Mouse (Mus musculus) liver, embryonic 12.5 days (tissue): ENCODE data around the gene Ccn1. TPM values are rescaled to one million over a fixed set of nuclear protein-coding genes. Genes with fewer than 3 reads are reported as not detected.
A peak's percentile ranks its signal among the peaks of the same experiment; 100 is the strongest.

Experiments used
- ATAC-seq: fragments of 200-750 bp; cut with Nextera tagmentation; 2 replicates; pipeline ENCODE4 v1.8.0; 2017; ENCODE audit warnings: moderate number of reproducible peaks, mild to moderate bottlenecking, moderate library complexity
- H3K27ac ChIP-seq: fragments of 300-500 bp; sonication (generic); 2 replicates; pipeline ENCODE4 v1.5.1; 2016; ENCODE audit warnings: mild to moderate bottlenecking
- H3K27me3 ChIP-seq: fragments of 300-500 bp; sonication (generic); replicated peaks from 2 replicates; pipeline ENCODE4 v1.6.1; 2016; ENCODE audit warnings: mild to moderate bottlenecking, moderate library complexity
- H3K36me3 ChIP-seq: fragments of 300-500 bp; sonication (generic); 2 replicates; pipeline ENCODE4 v1.6.1; 2016; ENCODE audit warnings: mild to moderate bottlenecking, moderate library complexity
- H3K4me1 ChIP-seq: fragments of 300-500 bp; sonication (generic); 2 replicates; pipeline ENCODE4 v1.6.1; 2016
- H3K4me2 ChIP-seq: fragments of 300-500 bp; sonication (generic); 2 replicates; pipeline ENCODE4 v1.6.1; 2016; ENCODE audit warnings: mild to moderate bottlenecking, moderate library complexity
- H3K4me3 ChIP-seq: fragments of 300-500 bp; sonication (generic); 2 replicates; pipeline ENCODE4 v1.5.1; 2016; ENCODE audit warnings: mild to moderate bottlenecking, moderate library complexity
- H3K9ac ChIP-seq: fragments of 300-500 bp; sonication (generic); 2 replicates; pipeline ENCODE4 v1.6.1; 2016; ENCODE audit warnings: mild to moderate bottlenecking, moderate library complexity
- H3K9me3 ChIP-seq: fragments of 300-500 bp; sonication (generic); replicated peaks from 2 replicates; pipeline ENCODE4 v1.6.1; 2016; ENCODE audit warnings: mild to moderate bottlenecking, moderate library complexity
- WGBS: fragments of 180-500 bp; shearing (Covaris S2); methylation state at CpG from one replicate; pipeline ENCODE4 v1.1.7; 2016; ENCODE audit not compliant: insufficient replicate concordance; 5-methylcytosine and 5-hydroxymethylcytosine counted together
- polyA plus RNA-seq: library from polyadenylated mRNA; unstranded; fragments of >200 nt; fragmentation: Nextera tagmentation; extraction: Ambion mirVana; gene quantifications from 2 replicates; pipeline ENCODE4 v1.2.1, GENCODE M21; 2016

Ccn1 gene
- polyA plus RNA-seq, 1 experiment from 2014 or later = 11.1 TPM

DNA sequence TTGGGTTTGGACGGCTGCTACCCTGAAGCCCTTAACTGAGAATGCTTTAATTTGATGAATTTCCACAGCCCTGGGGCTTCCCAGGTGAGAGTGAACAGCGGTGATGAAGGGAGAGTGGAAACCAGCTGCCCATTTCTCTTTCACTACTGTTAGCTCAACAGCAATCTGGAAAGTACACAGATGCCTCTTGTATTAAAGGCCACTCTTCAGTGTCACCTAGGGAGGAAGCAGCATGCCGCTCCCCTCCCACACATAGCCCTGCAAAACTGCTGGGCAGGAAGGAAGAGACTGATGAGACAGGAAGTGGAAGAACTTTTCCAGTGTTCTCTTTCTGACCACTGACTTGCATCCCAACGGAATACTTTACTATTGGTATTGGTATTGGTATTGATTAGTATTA is 36.5 kb downstream of the Ccn1 start:
- 56% methylated on average over 4 of the region's 4 CpGs for WGBS
- ATAC-seq = no peak
- H3K4me2 ChIP-seq = no peak overlapping the region

DNA sequence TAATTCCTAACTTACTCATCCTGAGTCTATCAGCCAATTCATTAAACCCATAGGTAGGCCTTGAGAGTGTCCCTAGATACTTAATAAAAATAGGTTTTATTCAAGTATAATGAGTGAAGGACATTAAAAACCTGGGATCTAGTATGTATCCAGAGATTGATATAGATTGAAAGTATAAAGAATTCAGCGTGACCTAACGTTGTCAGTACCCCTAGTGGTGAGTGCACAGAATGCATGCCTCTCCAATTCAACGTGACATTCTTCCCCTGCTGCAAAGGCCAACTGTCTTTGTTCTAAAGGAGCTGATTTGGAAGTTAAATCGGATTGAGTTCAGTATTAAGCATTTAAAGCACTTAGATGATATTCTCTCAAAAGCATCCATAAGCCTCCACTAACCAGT is 37.1 kb downstream of the Ccn1 start:
- H3K4me3 ChIP-seq = no peak overlapping the region
- no peaks in the 10 kb centered on the region for H3K36me3 ChIP-seq
- peaks cover 13% of the 10 kb centered on the region; the same call in 1 of the 2 replicates for H3K4me1 ChIP-seq
- no peaks in the 10 kb centered on the region for H3K27me3 ChIP-seq
- no peak for ATAC-seq
- no peak overlapping the region for H3K4me2 ChIP-seq
- H3K9me3 ChIP-seq = no peaks in the 10 kb centered on the region
- no peak overlapping the region for H3K27ac ChIP-seq
- 20% methylated on average over 4 of the region's 4 CpGs for WGBS
- H3K9ac ChIP-seq = no peak overlapping the region

More for the DNA sequence above, 36.5 kb downstream of the Ccn1 start:
- H3K4me3 ChIP-seq = no peak overlapping the region
- H3K9me3 ChIP-seq = no peaks in the 10 kb centered on the region
- no peak overlapping the region for H3K9ac ChIP-seq
- peaks cover 13% of the 10 kb centered on the region; the same call in 1 of the 2 replicates for H3K4me1 ChIP-seq
- no peak overlapping the region for H3K27ac ChIP-seq
- H3K36me3 ChIP-seq = no peaks in the 10 kb centered on the region
- H3K27me3 ChIP-seq = no peaks in the 10 kb centered on the region

DNA sequence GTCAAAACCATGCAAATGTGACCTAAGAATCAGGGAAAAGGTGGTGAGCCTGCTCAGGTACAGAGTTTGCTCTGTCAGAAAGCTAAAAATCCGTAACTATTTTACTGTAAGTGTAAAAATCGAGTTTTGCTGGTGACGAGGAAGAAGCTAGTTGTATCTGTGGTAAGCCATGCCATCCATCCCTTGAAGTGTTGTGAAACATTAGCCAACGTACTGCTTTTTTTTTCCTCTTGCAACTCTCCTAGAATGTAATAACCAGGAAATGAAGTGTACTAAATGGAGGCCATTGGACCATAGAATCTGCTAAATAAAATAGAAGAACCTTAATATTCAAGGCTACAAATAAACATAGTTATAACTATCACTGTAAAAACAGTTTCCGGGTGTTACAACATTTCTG is 41.5 kb downstream of the Ccn1 start:
- H3K4me3 ChIP-seq = no peak overlapping the region
- WGBS = 73% methylated on average over 5 of the region's 5 CpGs
- H3K4me2 ChIP-seq = no peak overlapping the region
- H3K27me3 ChIP-seq = no peaks in the 10 kb centered on the region
- ATAC-seq = no peak
- H3K27ac ChIP-seq = no peak overlapping the region
- H3K9me3 ChIP-seq = no peaks in the 10 kb centered on the region
- H3K36me3 ChIP-seq = peaks cover 35% of the 10 kb centered on the region
- H3K4me1 ChIP-seq = 0 out of 2 replicates have a peak, but pooled peaks cover 2% of the 10 kb centered on the region
- no peak overlapping the region for H3K9ac ChIP-seq

- H3K36me3 ChIP-seq = peaks cover 59% of the 10 kb centered on the region
- no peak for ATAC-seq
- peaks cover 13% of the 10 kb centered on the region for H3K4me1 ChIP-seq
- no peaks in the 10 kb centered on the region for H3K9me3 ChIP-seq
- no peak overlapping the region for H3K9ac ChIP-seq
- no peak overlapping the region for H3K4me3 ChIP-seq
- no peak overlapping the region for H3K27ac ChIP-seq
- H3K27me3 ChIP-seq = no peaks in the 10 kb centered on the region
- no peak overlapping the region for H3K4me2 ChIP-seq
- 79% methylated on average over 5 of the region's 5 CpGs for WGBS
Measured at GRCm38 (mm10) chr3:145605437-145606123, 44.2 kb downstream of the Ccn1 start.

DNA sequence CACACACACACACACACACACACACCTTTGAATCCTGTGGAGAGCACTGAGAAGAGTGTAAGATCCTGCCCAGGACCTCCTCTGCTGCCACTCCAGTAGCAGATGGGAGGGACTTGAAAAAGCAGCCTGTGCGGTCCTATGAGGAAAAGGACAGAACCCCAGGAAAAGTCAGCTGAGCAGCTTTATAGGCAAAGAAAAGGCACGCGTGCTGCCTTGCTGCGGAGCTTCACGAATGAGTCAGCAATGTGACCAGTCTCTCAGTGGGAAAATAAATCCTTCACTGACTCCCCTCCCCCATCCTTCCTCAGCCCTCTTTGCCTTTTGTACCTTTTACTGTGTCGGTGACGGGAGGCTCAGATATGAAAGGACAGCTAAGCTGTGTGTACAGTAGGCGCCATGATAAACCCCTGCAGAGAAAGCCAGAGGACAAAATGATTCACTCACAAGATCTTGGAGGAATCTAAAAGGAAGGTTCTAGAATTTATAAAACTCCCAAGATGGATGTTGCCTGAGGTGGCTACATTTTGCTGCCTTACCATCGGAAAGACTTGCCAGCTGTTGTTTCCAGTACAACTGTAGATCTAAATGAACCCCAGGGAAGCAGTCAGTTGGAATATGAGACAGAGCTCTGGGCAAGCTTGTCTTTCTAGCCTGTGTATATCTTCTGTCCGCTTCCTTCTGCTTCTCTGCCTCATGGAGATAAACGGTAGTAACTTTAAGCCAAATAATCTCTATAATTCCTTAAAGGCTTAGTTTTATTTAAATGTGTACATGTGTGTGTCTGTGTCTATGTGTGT is 47.2 kb downstream of the Ccn1 start:
- ATAC-seq = no peak
- Histone ChIP-seq H3K4me1 (peaks cover 14% of the 10 kb centered on the region), H3K4me3 (no peak overlapping the region), H3K27ac (0 out of 2 replicates have a peak overlapping the region, but pooled peaks have one; percentile 9), H3K9ac (no peak overlapping the region), H3K27me3 (no peaks in the 10 kb centered on the region), H3K4me2 (no peak overlapping the region), H3K36me3 (peaks cover 88% of the 10 kb centered on the region), H3K9me3 (no peaks in the 10 kb centered on the region)
- 70% methylated on average over 11 of the region's 11 CpGs for WGBS

GRCm38 (mm10) chr3:145601345-145601744 is 48.4 kb downstream of the Ccn1 start:
- no peak for ATAC-seq
- Histone ChIP-seq H3K4me2 (no peak overlapping the region), H3K9me3 (no peaks in the 10 kb centered on the region), H3K36me3 (peaks cover 84% of the 10 kb centered on the region), H3K27me3 (no peaks in the 10 kb centered on the region), H3K4me3 (no peak overlapping the region), H3K27ac (no peak overlapping the region), H3K9ac (no peak overlapping the region), H3K4me1 (peaks cover 14% of the 10 kb centered on the region)
- WGBS = 80% methylated on average over 6 of the region's 6 CpGs

GRCm38 (mm10) chr3:145600801-145601200 is 49.0 kb downstream of the Ccn1 start:
- Histone ChIP-seq H3K9ac (no peak overlapping the region), H3K36me3 (peaks cover 86% of the 10 kb centered on the region), H3K9me3 (no peaks in the 10 kb centered on the region), H3K4me2 (no peak overlapping the region), H3K27me3 (no peaks in the 10 kb centered on the region), H3K4me3 (no peak overlapping the region), H3K27ac (no peak overlapping the region), H3K4me1 (peaks cover 14% of the 10 kb centered on the region)
- ATAC-seq = no peak
- 65% methylated on average over 6 of the region's 6 CpGs for WGBS

- Histone ChIP-seq H3K9ac (no peak overlapping the region), H3K36me3 (peaks cover 84% of the 10 kb centered on the region), H3K27me3 (no peaks in the 10 kb centered on the region), H3K4me2 (no peak overlapping the region), H3K4me3 (no peak overlapping the region), H3K4me1 (peaks cover 14% of the 10 kb centered on the region), H3K27ac (no peak overlapping the region), H3K9me3 (no peaks in the 10 kb centered on the region)
- no peak for ATAC-seq
- 83% methylated on average over 7 of the region's 7 CpGs for WGBS
Measured at GRCm38 (mm10) chr3:145599059-145599458, 50.7 kb downstream of the Ccn1 start.

Other genes starting within 250 kb of the Ccn1 start
- gene Znhit6, start 73.8 kb downstream of the Ccn1 start, polyA plus RNA-seq = 25.7 and 26.1 TPM in 2 replicates
- 31.9 and 36.4 TPM in 2 replicates for gene Ddah1, start 108.7 kb upstream of the Ccn1 start, polyA plus RNA-seq